Mouse (Mus musculus): ENCODE results near the gene Rragc.
A peak's percentile ranks its signal among the peaks of the same experiment; 100 is the strongest.

The Rragc gene

DNA sequence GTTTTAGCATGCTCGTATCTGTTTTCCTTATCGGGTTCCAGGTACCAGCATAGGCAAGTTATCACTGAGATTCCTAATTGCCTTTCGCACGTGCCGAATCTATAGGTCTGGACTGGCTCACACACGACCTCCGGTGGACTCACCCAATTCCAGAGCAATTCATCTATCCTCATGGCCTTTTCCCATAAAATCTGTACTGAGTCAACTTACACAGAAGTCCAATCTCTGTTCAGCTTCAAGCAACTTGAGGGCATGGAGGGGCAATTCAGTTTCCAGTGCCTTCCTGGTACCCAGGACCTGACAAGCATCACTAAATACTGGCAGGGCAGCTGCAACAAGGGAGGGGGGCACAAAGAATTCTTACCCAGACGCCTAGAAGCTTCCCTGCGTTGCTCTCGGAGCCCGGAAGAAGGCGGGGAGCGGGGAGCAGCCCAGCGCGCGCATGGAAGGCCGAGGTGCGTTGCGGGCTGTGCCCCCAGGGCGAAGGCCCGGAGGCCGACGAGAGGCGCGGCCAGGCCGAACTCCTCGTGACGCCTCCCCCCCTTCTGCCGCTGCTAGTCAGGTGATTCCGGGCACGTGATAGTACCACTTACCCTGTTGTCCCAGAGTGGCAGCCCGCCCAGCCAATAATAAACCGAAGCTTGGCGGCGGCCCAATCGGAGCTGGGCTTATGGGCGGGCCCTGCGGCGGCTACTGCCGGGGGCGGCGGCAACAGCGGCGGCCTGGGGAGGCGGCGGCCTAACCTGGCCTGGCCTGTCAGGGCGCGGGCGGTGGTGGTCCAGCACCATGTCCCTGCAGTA is at the start of gene Rragc:
Rragc (plus strand) TSS at position 699 of the 800 bp plus-strand sequence.
- DNase-seq, result peak; percentile 100

- no peak for DNase-seq
Measured at GRCm38 (mm10) chr4:123893726-123894125, 23.5 kb upstream of the Rragc start.

DNA sequence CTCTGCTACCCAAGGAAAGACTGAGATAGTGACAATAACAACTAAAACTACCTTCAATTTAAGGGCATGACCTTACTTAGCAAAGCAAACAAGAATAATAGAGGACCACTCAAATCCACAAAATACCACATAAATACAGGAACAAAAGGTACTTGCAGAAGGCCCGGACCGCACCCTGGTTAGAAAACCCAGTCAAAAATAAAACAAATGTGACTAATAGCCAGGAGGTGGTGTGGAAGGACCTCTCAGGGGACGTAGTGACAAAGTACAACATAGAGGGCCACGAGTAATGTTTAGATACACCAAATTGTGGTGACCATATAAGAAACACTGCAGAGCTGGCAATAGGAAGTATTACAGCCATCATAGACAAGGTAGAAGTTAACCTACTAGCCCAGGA is 23.0 kb upstream of the Rragc start:
- DNase-seq, result no peak

- peak in 1 of 2 experiments; percentile 18 for DNase-seq
Measured at GRCm38 (mm10) chr4:123898696-123899095, 18.6 kb upstream of the Rragc start.

GRCm38 (mm10) chr4:123903432-123903831 is 13.8 kb upstream of the Rragc start:
- DNase-seq, result no peak

DNA sequence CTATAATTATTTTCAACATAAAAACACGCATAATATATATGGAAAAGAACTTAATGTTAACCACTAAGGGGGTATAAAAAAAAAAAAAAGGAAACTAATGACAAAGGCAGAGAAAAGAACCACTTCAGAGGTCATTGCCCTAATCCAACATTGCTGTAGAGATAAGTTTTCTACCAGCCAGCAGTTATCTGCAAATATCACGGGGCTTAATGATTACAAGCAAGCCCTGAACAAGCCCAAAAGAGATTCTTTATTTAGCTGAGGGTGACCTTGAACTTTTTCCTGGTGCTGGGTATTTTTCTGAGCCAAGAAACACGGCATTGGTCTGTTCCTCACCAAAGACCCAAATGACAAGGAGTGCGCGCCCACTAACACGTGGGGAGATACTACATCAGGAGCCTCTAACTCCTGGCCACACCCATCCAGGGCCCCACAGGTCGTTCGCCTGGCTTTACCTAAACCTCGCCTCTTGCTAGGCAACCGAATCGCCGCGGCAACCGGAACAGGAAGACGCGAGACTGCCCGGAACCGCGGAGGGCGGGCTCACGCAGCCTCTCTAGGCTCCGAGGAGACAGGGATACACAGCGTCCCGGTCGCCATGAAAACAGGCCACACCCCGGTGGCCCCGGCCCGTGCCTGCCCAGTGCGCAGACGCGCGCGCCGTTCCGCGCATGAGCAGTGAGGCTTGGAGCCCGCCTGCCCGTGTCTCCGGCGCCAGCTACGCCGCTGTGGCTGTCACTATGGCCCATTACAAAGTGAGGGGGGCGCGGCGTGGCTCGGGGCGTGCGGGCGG is 12.7 kb upstream of the Rragc start, which contains the start of gene Mycbp:
Mycbp (plus strand) TSS at position 500 of the 793 bp plus-strand sequence.
- DNase-seq, result peak; percentile 99

GRCm38 (mm10) chr4:123905126-123905668 is 12.0 kb upstream of the Rragc start:
- no peak for DNase-seq

- no peak for DNase-seq
Measured at GRCm38 (mm10) chr4:123911503-123911902, 5.7 kb upstream of the Rragc start.

DNA sequence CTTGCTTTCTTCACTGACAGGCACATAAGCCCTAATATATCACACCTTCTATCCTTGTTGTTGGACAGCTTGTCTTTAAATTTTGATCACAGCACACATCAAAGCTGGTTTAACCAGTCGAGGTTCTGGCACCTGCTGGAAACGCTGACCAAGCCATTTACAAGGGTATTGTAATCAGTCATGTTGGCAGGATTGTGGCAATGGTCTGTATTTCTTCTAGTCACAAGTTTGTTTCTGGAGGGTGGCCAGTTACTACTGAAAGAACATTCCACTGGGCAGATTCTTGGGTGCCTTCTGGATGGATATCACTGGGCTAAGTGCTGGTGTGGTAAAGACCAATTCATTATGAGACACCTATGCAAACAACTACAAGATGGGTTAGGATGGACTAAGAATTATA is 4.8 kb upstream of the Rragc start:
- no peak for DNase-seq

DNA sequence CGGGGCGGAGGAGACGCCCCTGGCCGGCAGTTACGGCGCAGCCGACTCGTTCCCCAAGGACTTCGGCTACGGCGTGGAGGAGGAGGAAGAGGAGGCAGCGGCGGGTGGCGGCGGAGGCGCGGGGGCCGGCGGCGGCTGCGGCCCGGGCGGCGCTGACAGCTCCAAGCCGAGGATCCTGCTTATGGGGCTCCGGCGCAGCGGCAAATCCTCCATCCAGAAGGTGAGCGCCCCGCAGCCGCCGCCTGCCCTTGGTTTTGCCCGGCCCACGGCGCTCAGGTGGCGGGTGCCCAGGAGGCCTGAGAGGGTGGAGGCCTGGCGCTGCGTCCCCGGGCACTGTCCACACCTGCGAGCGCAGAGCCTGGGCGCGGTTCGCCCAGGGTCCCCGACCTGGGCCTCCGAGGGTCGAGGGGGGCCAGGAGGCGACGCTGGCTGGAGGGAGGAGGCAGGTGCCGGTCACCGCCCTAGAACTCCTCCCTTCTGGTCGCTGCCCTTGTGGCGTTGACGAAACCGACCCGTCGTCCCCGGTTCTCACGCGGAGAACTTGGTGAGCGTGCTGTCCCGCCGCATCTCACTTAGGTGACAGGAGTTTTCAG is 398 bp downstream of the Rragc start, which contains the start of gene 4930535I16Rik:
4930535I16Rik (minus strand) TSS at position 475 of the 593 bp plus-strand sequence.
- DNase-seq, result no peak

GRCm38 (mm10) chr4:123918851-123919250 is 1.6 kb downstream of the Rragc start:
- DNase-seq, result no peak

- DNase-seq, result no peak
Measured at GRCm38 (mm10) chr4:123921055-123921565, 3.9 kb downstream of the Rragc start.

- DNase-seq, result no peak
Measured at GRCm38 (mm10) chr4:123927961-123928360, 10.7 kb downstream of the Rragc start.

GRCm38 (mm10) chr4:123929994-123930393 is 12.7 kb downstream of the Rragc start:
- no peak for DNase-seq

GRCm38 (mm10) chr4:123934306-123934705 is 17.1 kb downstream of the Rragc start:
- DNase-seq, result no peak

DNA sequence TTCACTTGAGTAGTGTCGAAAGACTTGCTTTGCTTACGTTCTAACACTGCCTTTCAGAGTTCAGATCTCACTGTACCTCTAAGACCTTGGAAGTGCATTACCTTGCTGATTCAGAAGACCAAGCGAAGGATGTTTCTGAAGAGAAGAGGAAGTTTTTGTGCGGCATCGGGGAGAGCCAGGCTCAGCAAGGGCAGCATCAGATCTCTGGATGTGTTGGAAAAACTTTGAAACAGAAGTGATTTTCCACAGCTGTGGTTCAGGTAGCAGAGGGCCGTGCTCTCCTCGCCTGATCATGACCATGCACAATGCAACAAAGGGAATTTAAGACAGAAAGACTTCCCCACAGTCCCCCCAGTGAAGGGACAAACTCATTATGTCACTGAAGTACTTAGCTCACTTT is 18.8 kb downstream of the Rragc start:
- DNase-seq, result no peak

GRCm38 (mm10) chr4:123939838-123940237 is 22.6 kb downstream of the Rragc start:
- peak; percentile 50 to 66 for DNase-seq

DNA sequence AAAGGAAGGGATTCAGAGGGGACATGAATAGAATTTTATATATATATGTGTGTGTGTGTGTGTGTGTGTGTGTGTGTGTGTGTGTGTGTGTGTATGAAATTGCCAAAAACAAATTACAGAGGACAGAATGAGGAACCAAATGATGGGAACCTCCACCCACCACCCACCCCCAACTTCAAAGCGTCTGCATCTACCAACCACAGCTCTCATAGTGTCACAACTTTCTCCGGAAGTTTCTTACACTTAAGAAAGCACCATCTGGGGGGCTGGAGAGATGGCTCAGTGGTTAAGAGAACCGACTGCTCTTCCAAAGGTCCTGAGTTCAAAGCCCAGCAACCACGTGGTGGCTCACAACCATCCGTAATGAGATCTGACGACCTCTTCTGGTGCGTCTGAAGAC is 23.6 kb downstream of the Rragc start:
- DNase-seq, result peak; percentile 27 to 33

DNA sequence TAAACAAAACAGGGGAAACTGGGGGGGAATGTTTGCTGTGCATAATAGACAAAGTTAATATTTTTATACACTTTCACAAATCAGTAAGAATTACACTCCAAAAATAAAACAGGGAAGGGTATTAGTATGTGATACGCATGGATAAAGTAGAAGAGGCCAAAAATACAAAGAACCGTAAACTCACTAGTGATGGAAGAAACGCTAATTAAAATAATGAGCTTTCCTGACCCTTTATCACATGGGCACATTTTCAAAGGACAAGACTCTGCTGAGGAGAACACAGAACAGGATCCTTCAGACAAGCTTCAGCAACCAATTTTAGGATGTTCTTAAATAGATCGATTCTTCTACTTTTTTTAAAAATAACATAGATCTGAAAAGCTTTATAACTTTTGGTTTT is 29.5 kb downstream of the Rragc start:
- no peak for DNase-seq

DNA sequence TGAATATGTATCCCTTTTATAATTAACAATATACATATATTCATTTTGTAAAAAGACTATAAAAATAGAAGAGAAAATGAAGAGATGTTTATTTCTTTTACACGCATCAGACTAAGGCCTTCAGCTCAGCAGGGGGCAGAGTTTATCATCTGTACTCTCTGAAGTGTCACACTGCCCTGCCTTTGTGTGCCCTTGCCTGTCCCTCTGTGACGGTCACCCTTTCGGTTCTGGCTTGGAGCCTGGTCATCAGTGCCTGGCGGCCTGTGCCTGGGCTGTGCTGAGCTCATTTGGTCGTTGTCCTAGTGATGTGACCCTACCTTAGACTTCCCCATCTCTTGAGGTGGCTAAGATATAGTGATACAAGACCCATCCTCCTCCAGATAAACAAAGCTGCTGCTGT is 29.9 kb downstream of the Rragc start:
- no peak for DNase-seq

- DNase-seq, result no peak
Measured at GRCm38 (mm10) chr4:123948901-123949300, 31.7 kb downstream of the Rragc start.

DNA sequence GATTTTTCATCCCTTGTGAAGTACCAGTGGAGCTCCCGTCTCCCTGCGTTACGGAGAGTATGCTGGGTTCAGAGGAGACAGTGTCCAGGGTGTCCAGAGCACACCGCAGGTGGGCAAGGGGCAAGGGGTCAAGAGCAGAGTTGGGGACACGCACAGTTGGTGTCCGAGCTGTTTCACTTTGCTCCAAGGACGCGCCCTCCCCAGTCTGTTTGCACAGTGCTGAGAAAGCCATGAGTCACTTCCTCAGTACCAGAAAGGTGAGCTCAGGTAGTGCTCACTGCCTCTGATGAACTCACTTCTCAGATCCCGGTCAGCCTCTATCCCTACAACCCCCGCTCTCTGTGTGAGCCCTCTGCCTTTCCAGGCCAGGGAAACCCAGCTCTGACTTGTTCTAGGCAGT is 32.4 kb downstream of the Rragc start:
- no peak for DNase-seq

GRCm38 (mm10) chr4:123952059-123952458 is 34.8 kb downstream of the Rragc start:
- DNase-seq, result no peak
